Mouse (Mus musculus) embryonic facial prominence, embryonic 14.5 days (tissue): Measurements from ENCODE around the gene Il17c. TPM values are rescaled to one million over a fixed set of nuclear protein-coding genes. Genes with fewer than 3 reads are reported as not detected.
A peak's percentile ranks its signal among the peaks of the same experiment; 100 is the strongest.

Source experiments
- ATAC-seq: fragments of 200-750 bp; cut with Nextera tagmentation; 2 replicates; pipeline ENCODE4 v1.8.0; 2017; ENCODE audit warnings: low read depth, moderate number of reproducible peaks, moderate TSS enrichment
- DNase-seq: peaks from one replicate; pipeline ENCODE4 v3.0.0-alpha.2; 2015; ENCODE audit warnings: low spot score
- H3K27ac ChIP-seq: fragments of 300-500 bp; sonication (generic); replicated peaks from 2 replicates; pipeline ENCODE4 v1.5.1; 2014; ENCODE audit warnings: low read depth, mild to moderate bottlenecking, low read length, moderate library complexity
- H3K27me3 ChIP-seq: fragments of 300-500 bp; sonication (generic); replicated peaks from 2 replicates; pipeline ENCODE4 v1.6.1; 2014; ENCODE audit warnings: low read length; ENCODE audit not compliant: control insufficient read depth, insufficient read depth
- H3K36me3 ChIP-seq: fragments of 300-500 bp; sonication (generic); 2 replicates; pipeline ENCODE4 v1.6.1; 2014; ENCODE audit warnings: low read length, mixed read lengths; ENCODE audit not compliant: control insufficient read depth, insufficient read depth
- H3K4me1 ChIP-seq: fragments of 300-500 bp; sonication (generic); 2 replicates; pipeline ENCODE4 v1.6.1; 2014; ENCODE audit warnings: antibody characterized with exemption, low read length; ENCODE audit not compliant: control insufficient read depth, insufficient read depth
- H3K4me2 ChIP-seq: fragments of 300-500 bp; sonication (generic); 2 replicates; pipeline ENCODE4 v1.6.1; 2014; ENCODE audit warnings: low read depth, mild to moderate bottlenecking, low read length, moderate library complexity, mixed read lengths
- H3K4me3 ChIP-seq: fragments of 300-500 bp; sonication (generic); 2 replicates; pipeline ENCODE4 v1.5.1; 2014; ENCODE audit warnings: low read depth, mild to moderate bottlenecking, low read length
- H3K9ac ChIP-seq: fragments of 300-500 bp; sonication (generic); 2 replicates; pipeline ENCODE4 v1.6.1; 2014; ENCODE audit warnings: low read depth, mild to moderate bottlenecking, low read length, moderate library complexity, mixed read lengths
- H3K9me3 ChIP-seq: fragments of 300-500 bp; sonication (generic); 2 replicates; pipeline ENCODE4 v1.6.1; 2016; ENCODE audit warnings: low read length; ENCODE audit not compliant: control insufficient read depth
- WGBS: fragments of 180-500 bp; shearing (Covaris S2); extraction: QIAGEN DNeasy Blood & Tissue Kit; methylation state at CpG from one replicate; pipeline ENCODE4 v1.1.7; 2014; 5-methylcytosine and 5-hydroxymethylcytosine counted together
- polyA plus RNA-seq: library from polyadenylated mRNA; unstranded; fragments of >200 nt; fragmentation: Nextera tagmentation; extraction: Ambion mirVana; gene quantifications from 2 replicates; pipeline ENCODE4 v1.2.1, GENCODE M21; 2014

Gene Il17c
- polyA plus RNA-seq, 1 experiment from 2014 or later = not detected

DNA sequence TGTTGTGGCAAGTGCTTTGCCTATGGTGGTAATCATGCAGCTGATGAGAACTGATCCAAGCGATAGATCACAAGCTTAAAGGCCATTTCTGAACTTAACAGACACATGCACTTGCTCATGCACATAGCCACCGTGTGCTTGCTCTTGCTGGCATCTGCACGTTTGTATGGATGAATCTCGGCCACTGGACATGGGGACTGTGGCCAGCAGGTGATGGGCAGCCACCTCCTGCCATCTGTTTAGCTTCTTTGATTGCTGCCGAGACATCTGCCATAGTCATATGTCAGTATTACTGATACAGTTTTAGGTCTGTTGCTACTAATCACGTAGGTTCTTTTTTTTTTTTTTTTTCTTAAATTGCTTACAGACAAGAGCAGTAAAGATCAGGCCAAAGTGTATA lies 26.5 kb upstream of the Il17c start:
- no peak overlapping the region for H3K27ac ChIP-seq
- ATAC-seq (no peak), DNase-seq (no peak)
- H3K27me3 ChIP-seq = no peaks in the 10 kb centered on the region
- WGBS = 79% methylated on average over 6 of the region's 6 CpGs
- no peak overlapping the region for H3K9ac ChIP-seq
- H3K36me3 ChIP-seq = peaks cover 84% of the 10 kb centered on the region
- no peaks in the 10 kb centered on the region for H3K9me3 ChIP-seq
- H3K4me3 ChIP-seq = no peak overlapping the region
- no peaks in the 10 kb centered on the region for H3K4me1 ChIP-seq
- H3K4me2 ChIP-seq = no peak overlapping the region

GRCm38 (mm10) chr8:122398186-122398585 lies 23.6 kb upstream of the Il17c start:
- H3K9ac ChIP-seq = no peak overlapping the region
- H3K27ac ChIP-seq = no peak overlapping the region
- no peak overlapping the region for H3K4me2 ChIP-seq
- 94% methylated on average over 9 of the region's 9 CpGs for WGBS
- peaks cover 93% of the 10 kb centered on the region for H3K36me3 ChIP-seq
- H3K4me1 ChIP-seq = no peaks in the 10 kb centered on the region
- DNase-seq (no peak), ATAC-seq (no peak)
- H3K4me3 ChIP-seq = no peak overlapping the region
- H3K27me3 ChIP-seq = no peaks in the 10 kb centered on the region
- H3K9me3 ChIP-seq = no peaks in the 10 kb centered on the region

DNA sequence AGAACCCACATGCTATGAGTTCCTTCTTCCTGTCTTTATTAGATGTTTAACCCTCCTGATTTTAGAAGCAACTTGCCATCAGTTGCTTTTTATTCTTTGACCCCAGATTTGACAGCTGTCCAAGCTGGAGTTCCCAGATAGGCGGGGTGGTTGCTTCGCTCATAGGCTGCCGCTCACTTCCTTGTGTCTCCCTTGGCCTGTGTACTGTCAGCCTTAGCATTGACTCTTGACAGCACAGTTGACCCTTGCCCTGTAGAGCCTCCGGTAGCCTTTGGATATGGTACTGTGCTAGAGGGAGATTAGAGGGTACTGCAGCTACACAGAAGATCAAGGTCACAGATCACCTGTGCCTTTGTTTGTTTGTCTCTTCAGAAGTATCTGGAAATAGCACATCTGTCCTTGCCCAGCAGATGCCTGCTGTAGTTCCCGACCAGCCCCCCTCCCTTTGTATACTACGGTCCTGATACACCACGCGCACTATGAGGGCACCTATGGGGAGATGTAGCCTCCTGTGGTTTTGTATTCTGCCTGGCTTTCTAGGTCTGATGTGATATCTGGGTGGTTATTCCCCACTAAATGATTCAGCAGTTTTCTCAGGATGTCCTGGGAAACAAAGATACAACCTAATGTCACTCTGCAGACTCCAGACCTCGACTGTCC lies 16.5 kb upstream of the Il17c start:
- Histone ChIP-seq H3K9ac (no peak overlapping the region), H3K4me3 (no peak overlapping the region), H3K4me2 (no peak overlapping the region), H3K4me1 (no peaks in the 10 kb centered on the region), H3K27me3 (no peaks in the 10 kb centered on the region), H3K9me3 (no peaks in the 10 kb centered on the region), H3K27ac (no peak overlapping the region), H3K36me3 (peaks cover 100% of the 10 kb centered on the region)
- ATAC-seq = no peak
- WGBS = 84% methylated on average over 9 of the region's 9 CpGs
- DNase-seq = no peak

- H3K4me2 ChIP-seq = no peak overlapping the region
- H3K4me3 ChIP-seq = no peak overlapping the region
- H3K36me3 ChIP-seq = peaks cover 100% of the 10 kb centered on the region
- ATAC-seq = no peak
- H3K9ac ChIP-seq = no peak overlapping the region
- H3K4me1 ChIP-seq = no peaks in the 10 kb centered on the region
- 94% methylated on average over 7 of the region's 7 CpGs for WGBS
- no peak overlapping the region for H3K27ac ChIP-seq
- no peak for DNase-seq
- no peaks in the 10 kb centered on the region for H3K27me3 ChIP-seq
- H3K9me3 ChIP-seq = no peaks in the 10 kb centered on the region
These were observed 14.1 kb upstream of the Il17c start for GRCm38 (mm10) chr8:122407678-122408077.

DNA sequence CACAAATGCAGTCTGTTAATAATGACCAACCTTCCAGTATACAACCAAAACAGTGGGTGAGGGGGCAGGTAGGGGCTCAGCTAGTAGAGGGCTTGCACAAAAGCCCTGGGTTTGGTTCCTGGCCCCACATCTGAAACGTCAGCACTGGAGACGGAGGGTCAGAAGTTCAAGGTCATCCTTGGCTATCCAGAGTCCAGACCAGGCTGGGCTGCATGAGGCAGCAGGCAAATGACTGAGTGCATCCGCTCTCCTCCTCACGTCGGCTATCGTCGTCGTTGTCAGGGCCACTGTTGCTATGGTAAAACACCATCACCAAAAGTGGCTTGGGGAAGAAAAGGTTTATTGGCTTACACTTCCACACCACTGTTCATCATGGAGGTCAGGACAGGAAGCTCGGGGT lies 7.5 kb upstream of the Il17c start:
- Histone ChIP-seq H3K9ac (no peak overlapping the region), H3K4me3 (no peak overlapping the region), H3K4me1 (no peaks in the 10 kb centered on the region), H3K27me3 (no peaks in the 10 kb centered on the region), H3K9me3 (no peaks in the 10 kb centered on the region), H3K4me2 (no peak overlapping the region), H3K27ac (no peak overlapping the region), H3K36me3 (peaks cover 95% of the 10 kb centered on the region)
- DNase-seq = no peak
- ATAC-seq = no peak
- WGBS = 80% methylated on average over 9 of the region's 9 CpGs

DNA sequence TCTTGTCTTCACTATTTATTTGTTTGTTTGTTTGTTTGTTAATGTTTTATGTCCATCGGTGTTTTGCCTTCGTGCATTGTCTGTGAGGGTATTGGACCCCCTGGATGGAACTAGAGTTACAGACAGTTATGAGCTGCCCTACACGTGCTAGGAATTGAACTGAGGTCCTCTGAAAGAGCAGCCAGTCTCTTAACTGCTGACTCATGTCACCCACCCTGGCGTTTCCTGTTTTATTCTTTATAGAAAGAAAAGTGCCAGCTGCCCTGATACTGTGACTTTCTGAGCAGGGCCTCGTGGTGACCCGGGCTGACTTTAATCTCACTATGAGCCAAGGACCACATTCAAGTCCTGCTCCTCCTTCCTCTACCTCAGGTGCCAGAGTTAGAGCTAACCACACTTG lies 6.3 kb upstream of the Il17c start:
- Histone ChIP-seq H3K36me3 (peaks cover 82% of the 10 kb centered on the region), H3K27me3 (no peaks in the 10 kb centered on the region), H3K9me3 (no peaks in the 10 kb centered on the region), H3K9ac (no peak overlapping the region), H3K4me2 (no peak overlapping the region), H3K27ac (no peak overlapping the region), H3K4me3 (no peak overlapping the region), H3K4me1 (no peaks in the 10 kb centered on the region)
- WGBS = 94% methylated on average over 6 of the region's 6 CpGs
- no peak for ATAC-seq
- DNase-seq = no peak

DNA sequence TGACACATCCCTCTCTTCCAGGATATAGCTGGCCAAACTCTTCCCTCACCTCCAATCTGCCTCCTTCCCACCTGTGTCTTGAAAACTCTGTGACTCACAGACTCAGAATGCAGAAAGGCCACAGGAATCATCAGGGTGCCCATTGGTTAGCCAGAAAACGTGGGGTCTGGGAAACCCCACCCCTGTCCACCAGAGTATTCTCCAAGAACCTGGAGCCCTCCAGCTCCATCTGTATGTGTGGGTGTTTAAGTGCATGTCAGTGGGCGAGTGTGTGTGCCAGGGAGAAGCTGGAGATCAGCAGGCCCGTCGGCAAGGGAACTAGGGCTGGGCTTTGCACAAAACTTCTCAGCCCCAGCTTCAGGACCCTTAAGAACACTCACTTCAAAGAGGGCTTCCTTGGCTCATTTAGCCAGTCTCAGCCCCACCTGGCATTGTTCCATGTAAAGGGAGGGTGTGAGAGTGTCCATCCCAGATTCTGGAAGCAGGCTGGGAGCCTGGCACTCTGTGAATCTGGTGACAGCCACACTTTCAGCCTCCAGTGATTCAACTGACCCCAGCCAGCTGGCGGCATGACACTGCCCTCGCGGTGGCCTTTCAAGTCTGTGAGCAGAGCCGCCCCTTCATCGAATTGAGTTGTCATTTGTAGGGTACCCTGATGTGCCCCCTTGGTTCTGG lies 1.8 kb upstream of the Il17c start:
- no peak for DNase-seq
- ATAC-seq = no peak
- WGBS = 78% methylated on average over 9 of the region's 9 CpGs

GRCm38 (mm10) chr8:122423217-122423616 lies 1.4 kb downstream of the Il17c start:
- H3K4me3 ChIP-seq = no peak overlapping the region
- H3K9me3 ChIP-seq = no peaks in the 10 kb centered on the region
- H3K4me2 ChIP-seq = no peak overlapping the region
- DNase-seq (no peak), ATAC-seq (no peak)
- no peak overlapping the region for H3K27ac ChIP-seq
- 89% methylated on average over 24 of the region's 24 CpGs for WGBS
- no peak overlapping the region for H3K9ac ChIP-seq
- peaks cover 13% of the 10 kb centered on the region; the same call in 1 of the 2 replicates for H3K36me3 ChIP-seq
- H3K4me1 ChIP-seq = no peaks in the 10 kb centered on the region
- no peaks in the 10 kb centered on the region for H3K27me3 ChIP-seq

More for the DNA sequence above, 1.8 kb upstream of the Il17c start:
- Histone ChIP-seq H3K27ac (no peak overlapping the region), H3K9me3 (no peaks in the 10 kb centered on the region), H3K4me3 (no peak overlapping the region), H3K4me1 (no peaks in the 10 kb centered on the region), H3K27me3 (no peaks in the 10 kb centered on the region), H3K9ac (no peak overlapping the region), H3K4me2 (no peak overlapping the region), H3K36me3 (peaks cover 38% of the 10 kb centered on the region)

GRCm38 (mm10) chr8:122423659-122424058 lies 1.8 kb downstream of the Il17c start:
- no peak for ATAC-seq
- 44% methylated on average over 4 of the region's 5 CpGs for WGBS
- H3K4me1 ChIP-seq = no peaks in the 10 kb centered on the region
- no peak overlapping the region for H3K27ac ChIP-seq
- 0 out of 2 replicates have a peak, but pooled peaks cover 9% of the 10 kb centered on the region for H3K36me3 ChIP-seq
- no peaks in the 10 kb centered on the region for H3K27me3 ChIP-seq
- no peak overlapping the region for H3K4me2 ChIP-seq
- no peak overlapping the region for H3K9ac ChIP-seq
- no peak overlapping the region for H3K4me3 ChIP-seq
- H3K9me3 ChIP-seq = no peaks in the 10 kb centered on the region
- DNase-seq = peak; percentile 35
